Mouse (Mus musculus) brain, embryonic 14.5 days (tissue): ENCODE results near the gene AI467606. TPM values are rescaled to one million over a fixed set of nuclear protein-coding genes. Genes with fewer than 3 reads are reported as not detected.

ENCODE experiments used
- DNase-seq: peaks from one replicate; pipeline ENCODE4 v3.0.0-alpha.2; 2011; ENCODE audit warnings: low read depth
- CTCF ChIP-seq: fragments of 200-500 bp; IDR thresholded peaks from 2 replicates; pipeline ENCODE4 v1.5.1; 2012; ENCODE audit warnings: inconsistent platforms, mild to moderate bottlenecking, moderate library complexity, borderline replicate concordance; ENCODE audit not compliant: insufficient read depth, insufficient read length; ENCODE audit errors: extremely low read depth
- POLR2A ChIP-seq: fragments of 200-500 bp; IDR thresholded peaks from 2 replicates; pipeline ENCODE4 v1.6.1; 2012; ENCODE audit warnings: mild to moderate bottlenecking, inconsistent platforms, borderline replicate concordance; ENCODE audit not compliant: poor library complexity, insufficient read depth, insufficient read length, severe bottlenecking; ENCODE audit errors: extremely low read depth
- polyA plus RNA-seq: library from polyadenylated mRNA; depleted of rRNA; stranded (reverse); fragments of >200 nt; gene quantifications from 2 replicates; pipeline ENCODE4 v1.2.3, GENCODE M21; 2012

The AI467606 gene
- polyA plus RNA-seq, 1 experiment, result 1.5 TPM

- no peak for TF ChIP-seq POLR2A
- no peak for TF ChIP-seq CTCF
- DNase-seq, result no peak
Observed at GRCm38 (mm10) chr7:127101451-127102016, 10.4 kb downstream of the AI467606 start.

GRCm38 (mm10) chr7:127102148-127102547 lies 11.0 kb downstream of the AI467606 start:
- no peak for DNase-seq
- TF ChIP-seq POLR2A, result no peak
- no peak for TF ChIP-seq CTCF

GRCm38 (mm10) chr7:127103960-127104359 lies 12.8 kb downstream of the AI467606 start:
- DNase-seq, result peak; percentile 27
- no peak for TF ChIP-seq POLR2A
- no peak for TF ChIP-seq CTCF

GRCm38 (mm10) chr7:127104560-127105332 lies 13.6 kb downstream of the AI467606 start:
- no peak for TF ChIP-seq POLR2A
- TF ChIP-seq CTCF, result peak; percentile 74
- peak; percentile 94 for DNase-seq

- TF ChIP-seq POLR2A (no peak), CTCF (no peak)
- DNase-seq, result peak; percentile 4
Observed at GRCm38 (mm10) chr7:127105551-127105950, 14.4 kb downstream of the AI467606 start.

- TF ChIP-seq POLR2A (no peak), CTCF (peak; percentile 98)
- DNase-seq, result peak; percentile 84
Observed at GRCm38 (mm10) chr7:127110239-127111007, 19.3 kb downstream of the AI467606 start.

GRCm38 (mm10) chr7:127111461-127111860 lies 20.3 kb downstream of the AI467606 start:
- TF ChIP-seq POLR2A (no peak), CTCF (peak; percentile 59; the same call in 1 of the 2 replicates)
- DNase-seq, result peak; percentile 47

GRCm38 (mm10) chr7:127112251-127112841 lies 21.2 kb downstream of the AI467606 start:
- TF ChIP-seq POLR2A (no peak), CTCF (no peak)
- DNase-seq, result no peak

GRCm38 (mm10) chr7:127112921-127113597 lies 21.9 kb downstream of the AI467606 start:
- no peak for DNase-seq
- TF ChIP-seq CTCF, result no peak
- TF ChIP-seq POLR2A, result no peak

- DNase-seq, result peak; percentile 75
- TF ChIP-seq POLR2A, result no peak
- no peak for TF ChIP-seq CTCF
Observed at GRCm38 (mm10) chr7:127113614-127114259, 22.6 kb downstream of the AI467606 start.
